Mouse (Mus musculus): ENCODE results near the gene Plxnc1. TPM values are rescaled to one million over a fixed set of nuclear protein-coding genes. Genes with fewer than 3 reads are reported as not detected.

Gene Plxnc1
- polyA plus RNA-seq, 1 experiment from 2014 or later, result 0.70 TPM

GRCm38 (mm10) chr10:94958311-94958710, 13.7 kb upstream of the Plxnc1 start:
- no peak overlapping the region for H3K27ac ChIP-seq (ENCODE audit: low read depth, low read length)
- TF ChIP-seq CTCF (IDR thresholded peaks at IDR 0.05; ENCODE audit: low read depth), result peak; percentile 97
- no peak for ATAC-seq
- H3K36me3 ChIP-seq (ENCODE audit: control insufficient read depth, insufficient read depth), result no peaks in the 10 kb centered on the region
- H3K4me1 ChIP-seq (replicated peaks; ENCODE audit: control insufficient read depth, insufficient read depth, low read length), result no peaks in the 10 kb centered on the region
- no peaks in the 10 kb centered on the region for H3K9me3 ChIP-seq (ENCODE audit: control insufficient read depth)
- no peak overlapping the region for H3K4me3 ChIP-seq (ENCODE audit: low read depth, low read length)
- WGBS, result 10% methylated on average over 7 of the region's 7 CpGs
- no peak overlapping the region for H3K9ac ChIP-seq (ENCODE audit: low read depth, low read length)
- no peaks in the 10 kb centered on the region for H3K27me3 ChIP-seq (replicated peaks; ENCODE audit: control insufficient read depth, insufficient read depth, low read length)
- no peak overlapping the region for H3K4me2 ChIP-seq (replicated peaks; ENCODE audit: low read depth)

- Histone ChIP-seq H3K4me3 (ENCODE audit: low read depth, low read length) (no peak overlapping the region), H3K9ac (ENCODE audit: low read depth, low read length) (no peak overlapping the region), H3K27ac (ENCODE audit: low read depth, low read length) (no peak overlapping the region), H3K9me3 (ENCODE audit: control insufficient read depth) (no peaks in the 10 kb centered on the region), H3K27me3 (replicated peaks; ENCODE audit: control insufficient read depth, insufficient read depth, low read length) (no peaks in the 10 kb centered on the region), H3K36me3 (ENCODE audit: control insufficient read depth, insufficient read depth) (no peaks in the 10 kb centered on the region), H3K4me2 (replicated peaks; ENCODE audit: low read depth) (no peak overlapping the region), H3K4me1 (replicated peaks; ENCODE audit: control insufficient read depth, insufficient read depth, low read length) (no peaks in the 10 kb centered on the region)
- TF ChIP-seq CTCF (IDR thresholded peaks at IDR 0.05; ENCODE audit: low read depth), result no peak
- ATAC-seq, result no peak
- 80% methylated on average over 7 of the region's 7 CpGs for WGBS
These were observed 13.1 kb upstream of the Plxnc1 start for GRCm38 (mm10) chr10:94957705-94958104.

DNA sequence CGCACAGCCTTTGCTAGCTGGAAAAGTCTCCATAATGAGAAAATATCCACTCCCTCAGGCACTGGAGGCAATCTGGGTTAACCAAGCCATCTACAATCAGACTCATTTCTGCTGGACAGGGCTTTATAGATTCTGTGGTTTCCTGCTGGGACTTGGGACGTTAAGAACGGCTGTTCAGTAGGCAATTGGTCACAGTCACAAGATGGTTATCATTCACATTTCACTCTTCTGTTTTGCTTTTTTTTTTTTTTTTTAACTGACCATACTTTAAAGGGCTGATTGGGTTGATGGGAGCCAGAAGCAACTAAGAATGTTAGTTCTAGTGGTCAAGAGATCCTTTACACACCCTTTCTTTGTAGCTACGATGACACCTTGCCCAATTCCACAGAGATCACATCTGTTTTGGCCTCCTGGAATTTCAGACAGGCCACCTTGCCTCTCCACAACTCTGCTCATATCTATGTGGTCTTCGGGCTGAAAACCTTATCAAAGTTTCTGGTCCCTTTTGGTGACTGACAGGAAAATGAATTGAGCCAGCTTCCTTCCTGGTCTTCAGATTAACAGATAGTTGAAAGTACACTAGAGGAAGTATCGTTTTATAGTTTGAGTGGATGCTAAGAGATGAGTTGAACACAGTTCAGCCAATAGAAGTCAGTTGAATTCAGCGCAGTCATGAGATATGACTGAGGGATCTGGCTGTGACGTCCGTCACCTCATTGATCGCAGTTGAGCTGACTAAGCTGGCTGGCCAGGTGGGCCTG, 3.5 kb upstream of the Plxnc1 start:
- WGBS, result 73% methylated on average over 10 of the region's 10 CpGs
- Histone ChIP-seq H3K4me3 (ENCODE audit: low read depth, low read length) (no peak overlapping the region), H3K4me1 (replicated peaks; ENCODE audit: control insufficient read depth, insufficient read depth, low read length) (no peaks in the 10 kb centered on the region), H3K27me3 (replicated peaks; ENCODE audit: control insufficient read depth, insufficient read depth, low read length) (peaks cover 43% of the 10 kb centered on the region), H3K9me3 (ENCODE audit: control insufficient read depth) (no peaks in the 10 kb centered on the region), H3K36me3 (ENCODE audit: control insufficient read depth, insufficient read depth) (no peaks in the 10 kb centered on the region), H3K27ac (ENCODE audit: low read depth, low read length) (no peak overlapping the region), H3K9ac (ENCODE audit: low read depth, low read length) (no peak overlapping the region), H3K4me2 (replicated peaks; ENCODE audit: low read depth) (no peak overlapping the region)
- no peak for ATAC-seq
- TF ChIP-seq CTCF (IDR thresholded peaks at IDR 0.05; ENCODE audit: low read depth), result no peak

DNA sequence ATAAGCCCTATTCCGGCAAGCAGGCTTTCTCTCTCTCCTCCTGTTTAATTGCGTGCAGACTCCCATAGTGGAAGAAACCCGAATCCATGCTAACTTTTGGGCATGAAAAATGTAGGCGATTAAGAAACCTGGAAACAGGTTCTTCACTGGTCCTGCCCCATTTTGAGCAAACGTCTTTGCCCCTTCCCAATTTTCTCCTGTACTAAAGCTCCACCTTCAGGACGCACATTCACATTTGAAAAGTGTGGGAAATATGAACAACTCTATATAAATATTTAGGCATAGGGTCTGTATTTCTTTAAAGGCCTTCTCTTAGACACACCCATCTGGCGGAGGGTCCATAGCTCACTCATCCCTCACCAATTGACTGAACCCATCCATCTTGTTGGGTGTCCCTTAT, 2.8 kb upstream of the Plxnc1 start:
- no peak for ATAC-seq

DNA sequence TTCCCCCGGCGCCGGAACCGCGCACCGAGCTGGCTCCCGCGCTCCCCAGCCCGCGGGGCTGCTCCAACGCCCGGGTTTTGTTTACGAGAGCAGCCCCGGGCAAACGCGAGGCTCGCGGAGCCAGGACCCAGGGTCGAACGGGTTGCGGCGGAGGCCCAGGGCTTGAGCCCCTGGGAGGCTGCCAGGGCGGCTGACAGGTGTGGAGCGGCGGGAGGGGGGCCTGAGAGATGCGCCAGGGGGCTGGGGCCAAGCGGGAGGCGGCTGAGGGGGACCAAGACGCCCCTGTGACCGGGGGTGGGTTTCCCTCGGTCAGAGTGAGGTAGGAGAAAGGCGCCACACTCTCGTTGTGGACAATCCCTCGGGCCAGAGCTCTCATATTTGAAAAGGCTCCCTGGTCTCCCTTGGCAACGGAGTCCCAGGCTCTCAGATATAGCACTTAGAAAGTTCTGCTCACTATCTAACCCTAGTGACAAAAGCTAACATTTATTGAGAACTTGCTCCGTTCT, 624 bp upstream of the Plxnc1 start:
- no peaks in the 10 kb centered on the region for H3K9me3 ChIP-seq (ENCODE audit: control insufficient read depth)
- H3K27ac ChIP-seq (ENCODE audit: low read depth, low read length), result no peak overlapping the region
- peak overlapping the region; percentile 99 for H3K4me2 ChIP-seq (replicated peaks; ENCODE audit: low read depth)
- H3K9ac ChIP-seq (ENCODE audit: low read depth, low read length), result no peak overlapping the region
- ATAC-seq, result no peak
- peak overlapping the region; percentile 67 for H3K4me3 ChIP-seq (ENCODE audit: low read depth, low read length)
- H3K4me1 ChIP-seq (replicated peaks; ENCODE audit: control insufficient read depth, insufficient read depth, low read length), result no peaks in the 10 kb centered on the region
- no peak for TF ChIP-seq CTCF (IDR thresholded peaks at IDR 0.05; ENCODE audit: low read depth)
- 0% methylated on average over 36 of the region's 36 CpGs for WGBS
- H3K36me3 ChIP-seq (ENCODE audit: control insufficient read depth, insufficient read depth), result no peaks in the 10 kb centered on the region
- H3K27me3 ChIP-seq (replicated peaks; ENCODE audit: control insufficient read depth, insufficient read depth, low read length), result peaks cover 70% of the 10 kb centered on the region

More for the DNA sequence above, 2.8 kb upstream of the Plxnc1 start:
- Histone ChIP-seq H3K27ac (ENCODE audit: low read depth, low read length) (no peak overlapping the region), H3K4me2 (replicated peaks; ENCODE audit: low read depth) (no peak overlapping the region), H3K36me3 (ENCODE audit: control insufficient read depth, insufficient read depth) (no peaks in the 10 kb centered on the region), H3K9me3 (ENCODE audit: control insufficient read depth) (no peaks in the 10 kb centered on the region), H3K4me3 (ENCODE audit: low read depth, low read length) (no peak overlapping the region), H3K4me1 (replicated peaks; ENCODE audit: control insufficient read depth, insufficient read depth, low read length) (no peaks in the 10 kb centered on the region), H3K27me3 (replicated peaks; ENCODE audit: control insufficient read depth, insufficient read depth, low read length) (peaks cover 50% of the 10 kb centered on the region), H3K9ac (ENCODE audit: low read depth, low read length) (no peak overlapping the region)
- TF ChIP-seq CTCF (IDR thresholded peaks at IDR 0.05; ENCODE audit: low read depth), result peak; percentile 45
- WGBS, result 52% methylated on average over 7 of the region's 7 CpGs

DNA sequence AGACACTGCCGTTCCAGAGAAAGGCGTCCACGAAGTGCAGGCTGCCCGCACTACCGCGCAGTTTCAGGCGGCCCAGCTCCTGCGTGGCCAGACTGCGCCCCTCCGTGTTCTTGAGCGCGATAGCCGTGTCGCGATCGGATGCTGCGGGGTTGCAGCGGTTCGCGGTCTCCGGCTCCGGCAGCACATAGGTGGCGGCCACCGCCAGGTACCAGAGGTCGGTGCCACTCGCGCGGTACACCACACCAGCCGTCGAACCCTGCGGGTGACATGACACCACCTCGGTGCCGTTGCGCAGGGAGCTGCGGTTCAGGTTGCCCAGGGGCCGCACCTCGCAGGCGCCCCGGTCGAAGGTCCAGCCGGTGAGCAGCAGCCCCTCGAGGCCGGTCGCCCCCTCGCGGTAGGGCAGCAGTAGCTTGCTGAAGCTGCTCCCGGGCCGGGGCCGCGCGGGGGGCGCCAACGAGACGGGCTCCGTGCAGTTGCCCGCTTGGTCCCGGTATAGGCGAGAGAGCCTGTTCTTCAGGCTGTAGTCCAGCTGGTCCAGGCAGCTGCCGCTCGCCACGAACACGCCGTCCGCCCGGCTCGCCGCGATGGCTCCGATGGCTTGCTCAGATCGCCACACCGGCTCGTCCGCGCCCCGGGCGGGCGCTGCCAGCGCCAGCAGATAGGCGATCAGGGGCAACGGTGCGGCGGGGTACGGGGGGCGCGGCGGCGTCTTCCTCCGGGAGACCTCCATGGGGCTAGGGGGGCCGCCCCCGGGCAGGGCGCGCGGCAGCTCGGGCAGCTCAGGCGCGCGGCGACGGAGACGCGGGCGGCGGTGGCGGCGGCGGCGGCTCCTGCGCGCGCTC, 567 bp downstream of the Plxnc1 start:
- Histone ChIP-seq H3K36me3 (ENCODE audit: control insufficient read depth, insufficient read depth) (no peaks in the 10 kb centered on the region), H3K4me3 (ENCODE audit: low read depth, low read length) (peak overlapping the region; percentile 67), H3K9me3 (ENCODE audit: control insufficient read depth) (no peaks in the 10 kb centered on the region), H3K4me1 (replicated peaks; ENCODE audit: control insufficient read depth, insufficient read depth, low read length) (no peaks in the 10 kb centered on the region), H3K27me3 (replicated peaks; ENCODE audit: control insufficient read depth, insufficient read depth, low read length) (peaks cover 76% of the 10 kb centered on the region), H3K9ac (ENCODE audit: low read depth, low read length) (peak overlapping the region; percentile 40), H3K4me2 (replicated peaks; ENCODE audit: low read depth) (peak overlapping the region; percentile 99), H3K27ac (ENCODE audit: low read depth, low read length) (no peak overlapping the region)
- peak; percentile 60 for TF ChIP-seq CTCF (IDR thresholded peaks at IDR 0.05; ENCODE audit: low read depth)
- under 1% methylated on average over 89 of the region's 110 CpGs for WGBS
- ATAC-seq, result no peak
